Mouse (Mus musculus): ENCODE measurements around the gene Klhl41.
A peak's percentile ranks its signal among the peaks of the same experiment; 100 is the strongest.
"Not testable (repeated sequence)": the region's sequence is repeated elsewhere in the genome, so short reads cannot be mapped to it uniquely, and the experiment has no call there.

Klhl41 gene

DNA sequence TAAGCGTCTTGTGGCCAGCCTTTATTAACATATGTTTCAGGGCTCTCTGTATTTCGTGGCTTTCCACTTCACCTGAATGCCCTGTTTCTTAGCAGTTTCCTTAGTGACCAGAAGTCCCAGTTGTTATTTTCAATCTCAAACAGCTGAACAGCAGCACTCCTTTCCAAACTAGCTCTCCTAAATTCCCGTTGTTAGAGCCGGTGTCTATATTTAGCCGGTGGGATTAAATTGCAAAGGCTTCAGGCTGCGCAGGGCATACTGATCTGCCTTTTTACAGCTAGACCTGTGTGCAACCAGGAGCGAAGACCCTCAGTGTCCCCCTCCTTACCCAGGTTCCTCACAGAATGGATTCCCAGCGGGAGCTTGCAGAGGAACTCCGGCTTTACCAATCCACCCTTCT is at the start of gene Klhl41:
Klhl41 (plus strand) TSS at position 268 of the 400 bp plus-strand sequence.
- DNase-seq (ENCODE audit: low spot score) = no peak

DNA sequence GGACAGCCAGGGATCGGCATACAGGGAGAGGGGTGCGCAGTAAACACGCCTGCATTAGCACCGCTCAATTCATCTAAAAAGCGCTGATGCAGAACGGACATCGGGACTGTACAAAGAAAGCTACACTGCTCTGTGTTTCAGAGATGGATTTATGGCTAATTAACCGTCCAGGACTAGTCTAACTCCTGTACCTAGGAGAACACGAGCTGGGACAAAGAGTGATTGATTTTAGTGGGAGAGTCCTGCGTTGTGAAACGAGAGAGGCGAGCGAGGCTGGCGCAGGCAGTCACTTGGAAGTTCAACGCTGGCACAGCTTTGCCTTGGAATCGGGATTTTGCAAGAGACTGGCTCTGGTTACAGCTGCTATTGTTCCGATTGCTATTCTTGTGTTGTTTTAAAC is 40.7 kb upstream of the Klhl41 start:
- DNase-seq (ENCODE audit: low spot score) = no peak

DNA sequence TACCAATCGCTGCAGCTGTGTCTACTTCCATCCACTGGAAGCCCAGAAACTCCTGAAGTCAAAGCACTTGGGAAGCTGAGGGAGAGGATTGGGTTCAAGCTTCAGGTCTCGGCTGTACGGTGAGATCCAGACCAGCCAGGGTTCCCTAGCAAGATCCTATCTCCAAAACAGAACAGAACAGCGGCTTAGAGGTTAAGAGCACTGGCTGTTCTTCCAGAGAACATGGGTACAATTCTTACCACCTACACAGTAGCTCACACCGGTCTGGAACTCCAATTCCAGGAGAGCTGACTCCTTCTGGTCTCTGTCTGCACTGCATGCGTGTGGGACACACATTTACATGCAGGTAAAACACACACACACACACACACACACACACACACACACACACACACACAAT is 40.0 kb upstream of the Klhl41 start:
- DNase-seq (ENCODE audit: low spot score) = no peak

DNA sequence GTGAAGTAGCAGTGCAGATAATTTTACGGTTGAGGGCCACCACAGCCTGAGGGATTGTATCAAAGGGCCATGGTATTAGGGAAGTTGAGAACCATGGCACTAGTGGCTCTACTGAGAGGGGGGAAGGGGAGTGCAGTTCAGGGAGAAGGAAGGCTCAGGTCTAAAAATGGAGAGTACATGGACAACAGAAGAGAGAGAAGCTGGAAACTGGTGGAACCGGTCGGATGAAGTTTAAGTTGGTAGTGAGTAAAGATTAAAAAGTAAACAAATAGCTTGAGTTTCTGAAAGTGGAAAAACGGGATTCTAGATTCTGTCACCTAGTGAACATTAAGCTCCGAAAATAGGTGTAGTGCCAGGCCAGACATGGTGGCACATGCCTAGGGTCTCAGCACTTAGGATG is 39.1 kb upstream of the Klhl41 start:
- no peak for DNase-seq (ENCODE audit: low spot score)

DNA sequence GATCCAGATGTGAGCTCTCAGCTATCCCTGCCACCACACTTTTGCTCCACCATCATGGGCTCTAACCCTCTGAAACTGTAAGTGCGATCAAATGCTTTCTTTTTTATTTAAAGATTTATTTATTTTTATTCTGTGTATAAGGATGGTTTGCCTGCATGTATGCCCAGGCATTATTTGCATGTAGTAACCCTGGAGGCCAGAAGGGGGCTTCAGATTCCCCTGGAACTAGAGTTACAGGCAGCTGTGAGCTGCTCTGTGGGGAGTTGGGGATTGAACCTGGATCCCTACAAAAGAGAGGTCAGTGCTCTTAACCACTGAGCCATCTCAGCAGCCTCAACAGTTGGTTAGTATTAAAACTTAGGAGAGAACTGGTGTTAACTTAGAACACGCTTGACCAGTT is 38.5 kb upstream of the Klhl41 start:
- DNase-seq (ENCODE audit: low spot score) = no peak

GRCm38 (mm10) chr2:69635064-69635701 is 34.7 kb upstream of the Klhl41 start:
- peak; percentile 80 for DNase-seq (ENCODE audit: low spot score)

GRCm38 (mm10) chr2:69635807-69636206 is 34.1 kb upstream of the Klhl41 start:
- peak; percentile 59 for DNase-seq (ENCODE audit: low spot score)

DNA sequence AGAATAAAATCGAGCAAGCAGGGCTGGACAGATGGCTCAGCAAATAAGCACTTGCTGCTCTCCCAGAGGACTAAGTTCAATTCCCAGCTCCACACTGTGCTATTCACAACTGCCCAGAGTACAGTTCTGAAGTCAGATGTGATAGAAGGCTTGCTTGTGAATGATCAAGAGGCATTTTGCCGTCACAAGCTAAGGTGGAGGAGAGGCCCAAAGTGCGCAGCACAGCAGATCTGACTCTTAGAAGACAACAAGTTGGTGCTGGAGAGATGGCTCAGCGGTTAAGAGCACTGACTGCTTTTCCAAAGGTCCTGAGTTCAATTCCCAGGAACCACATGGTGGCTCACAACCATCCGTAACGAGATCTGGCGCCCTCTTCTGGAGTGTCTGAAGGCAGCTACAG is 31.9 kb upstream of the Klhl41 start:
- DNase-seq (ENCODE audit: low spot score) = not testable (repeated sequence)

DNA sequence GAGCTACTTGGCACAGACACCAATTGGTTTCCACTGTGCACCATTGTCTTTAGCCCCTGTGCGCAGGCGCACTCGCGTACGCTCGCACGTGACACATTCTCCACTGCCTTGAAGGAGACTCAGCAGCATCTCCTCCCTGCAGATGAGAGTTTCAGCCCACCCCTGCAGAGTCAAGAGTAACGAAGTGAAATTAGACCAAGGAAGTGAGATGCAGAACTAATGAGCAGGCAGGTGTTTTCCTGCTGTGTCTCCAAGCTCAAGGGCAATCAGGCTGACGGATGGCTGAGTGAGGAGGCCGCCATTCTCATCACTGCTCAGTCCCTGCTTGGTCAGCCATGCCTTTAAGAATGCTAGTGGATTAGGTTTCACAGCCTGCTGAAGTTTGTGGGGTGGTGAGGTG is 29.8 kb upstream of the Klhl41 start:
- DNase-seq (ENCODE audit: low spot score) = peak; percentile 23

DNA sequence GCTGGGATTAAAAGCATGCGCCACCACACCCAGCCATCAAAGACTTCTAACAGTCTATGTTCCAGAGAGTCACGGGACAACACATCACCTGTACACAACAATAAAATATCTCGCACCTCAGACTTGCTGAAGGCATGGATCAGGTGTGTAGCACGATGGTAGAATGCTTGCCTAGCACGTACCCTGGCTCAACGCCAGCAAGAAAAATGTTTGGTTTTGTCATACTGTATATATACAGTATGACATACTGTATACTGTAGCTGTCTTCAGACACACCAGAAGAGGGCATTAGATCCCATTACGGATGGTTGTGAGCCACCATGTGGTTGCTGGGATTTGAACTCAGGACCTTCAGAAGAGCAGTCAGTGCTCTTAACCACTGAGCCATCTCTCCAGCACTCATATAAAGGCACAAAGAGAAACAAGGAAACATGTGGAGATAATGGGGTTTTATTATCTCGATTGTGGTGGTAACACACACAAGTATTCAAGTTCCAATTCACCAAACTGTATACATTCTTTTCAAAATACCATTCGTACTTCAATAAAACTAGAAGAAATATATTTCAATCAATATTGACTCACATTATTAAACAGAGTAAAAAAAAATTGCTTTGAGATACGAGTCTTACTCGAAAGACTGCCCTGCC is 24.8 kb upstream of the Klhl41 start:
- DNase-seq (ENCODE audit: low spot score) = no peak

GRCm38 (mm10) chr2:69646726-69647490 is 23.0 kb upstream of the Klhl41 start, which contains the start of gene Bbs5:
Gene Bbs5 (plus strand): TSS chr2:69647171.
- DNase-seq (ENCODE audit: low spot score) = peak; percentile 96

GRCm38 (mm10) chr2:69649716-69650115 is 20.2 kb upstream of the Klhl41 start:
- DNase-seq (ENCODE audit: low spot score) = no peak

- DNase-seq (ENCODE audit: low spot score) = no peak
Observed at GRCm38 (mm10) chr2:69659326-69659725, 10.6 kb upstream of the Klhl41 start.

- peak; percentile 23 for DNase-seq (ENCODE audit: low spot score)
Observed at GRCm38 (mm10) chr2:69663827-69664476, 6.0 kb upstream of the Klhl41 start.

- no peak for DNase-seq (ENCODE audit: low spot score)
Observed at GRCm38 (mm10) chr2:69667656-69668055, 2.3 kb upstream of the Klhl41 start.

DNA sequence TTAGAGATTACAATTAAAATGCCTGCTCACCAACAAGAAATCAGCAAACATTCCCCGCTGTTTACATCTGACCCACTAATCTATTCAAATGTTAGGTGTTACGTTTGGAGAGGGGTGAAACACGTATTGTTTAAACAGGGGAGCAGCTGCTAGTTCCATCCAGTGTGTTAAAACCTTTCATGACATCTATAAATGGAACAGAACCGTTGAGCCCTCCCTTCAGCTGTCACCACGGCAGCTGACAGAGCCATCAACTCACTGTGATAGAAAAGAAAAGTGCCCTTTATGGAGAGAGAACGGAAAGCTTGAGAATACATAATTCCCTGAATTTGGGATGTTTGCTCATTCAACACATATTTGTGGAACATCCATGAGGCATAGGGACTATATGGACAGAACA is 1.5 kb upstream of the Klhl41 start:
- DNase-seq (ENCODE audit: low spot score) = no peak

- DNase-seq (ENCODE audit: low spot score) = no peak
Observed at GRCm38 (mm10) chr2:69673723-69674122, 3.8 kb downstream of the Klhl41 start.

GRCm38 (mm10) chr2:69675266-69675665 is 5.3 kb downstream of the Klhl41 start:
- DNase-seq (ENCODE audit: low spot score) = no peak

- no peak for DNase-seq (ENCODE audit: low spot score)
Observed at GRCm38 (mm10) chr2:69676713-69677112, 6.8 kb downstream of the Klhl41 start.

DNA sequence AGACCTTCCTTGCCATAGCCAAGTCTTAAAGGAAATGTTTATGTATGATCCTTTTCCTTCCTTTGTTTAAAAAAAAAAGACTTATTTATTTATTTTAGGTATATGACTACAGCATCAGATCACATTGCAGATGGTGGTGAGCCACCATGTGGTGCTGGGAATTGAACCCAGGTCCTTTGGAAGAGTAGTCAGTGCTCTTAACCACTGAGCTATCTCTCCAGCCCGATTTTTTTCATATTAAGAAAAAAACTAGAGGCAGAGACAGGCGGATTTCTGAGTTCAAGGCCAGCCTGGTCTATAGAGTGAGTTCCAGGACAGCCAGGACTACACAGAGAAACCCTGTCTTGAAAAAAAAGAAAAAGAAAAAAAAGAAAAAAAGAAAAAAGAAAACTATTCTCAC is 7.3 kb downstream of the Klhl41 start:
- not testable (repeated sequence) for DNase-seq (ENCODE audit: low spot score)

GRCm38 (mm10) chr2:69679990-69680389 is 10.1 kb downstream of the Klhl41 start:
- DNase-seq (ENCODE audit: low spot score) = no peak

- no peak for DNase-seq (ENCODE audit: low spot score)
Observed at GRCm38 (mm10) chr2:69681931-69682330, 12.0 kb downstream of the Klhl41 start.
